Mouse (Mus musculus) heart, adult 11 months (tissue): Measurements from ENCODE around the gene Ctdspl2.

Source experiments
- DNase-seq: peaks from one replicate; pipeline ENCODE4 v3.0.0; 2022

The Ctdspl2 gene

GRCm38 (mm10) chr2:122059365-122060115 lies 103.7 kb downstream of the Ctdspl2 start:
- peak; percentile 82 for DNase-seq
